Mouse (Mus musculus) mammary gland, adult 2 months (tissue): Measurements from ENCODE around the gene Myl3. TPM values are rescaled to one million over a fixed set of nuclear protein-coding genes. Genes with fewer than 3 reads are reported as not detected.

ENCODE experiments used
- polyA plus RNA-seq: library from polyadenylated mRNA; depleted of rRNA; stranded (reverse); fragments of >200 nt; gene quantifications from 2 replicates; pipeline ENCODE4 v1.2.3, GENCODE M21; 2012; ENCODE audit warnings: low replicate concordance; rRNA removed

The Myl3 gene
- polyA plus RNA-seq = 1.2 and 7.3 TPM in 2 replicates

DNA sequence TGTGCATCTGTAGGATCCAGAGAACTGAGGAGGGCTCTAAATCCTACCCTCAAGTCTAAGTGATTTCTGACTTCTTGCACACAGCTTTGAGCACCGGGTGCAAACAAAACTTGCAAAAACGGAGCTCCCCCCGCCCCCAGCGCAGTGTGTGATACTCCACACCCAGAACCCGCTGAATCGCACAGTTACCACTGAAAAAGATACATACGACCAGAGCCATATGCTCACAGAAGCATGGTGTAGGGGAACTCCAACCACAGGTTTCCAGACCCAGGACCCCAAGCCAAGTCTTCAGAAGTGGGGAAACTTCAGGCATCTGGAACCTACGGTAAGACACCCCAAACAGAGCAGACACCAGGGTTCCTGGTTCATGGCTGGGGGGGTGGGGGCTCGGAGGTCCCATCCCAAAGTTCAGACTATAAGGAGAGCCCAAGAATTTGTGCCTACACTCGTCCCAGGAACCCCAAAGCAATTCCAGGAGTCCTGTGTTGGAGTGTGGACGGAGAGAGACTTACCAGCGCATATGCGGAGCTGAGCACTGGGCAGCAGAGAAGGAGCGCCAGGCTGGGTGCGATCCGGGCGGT is at the start of gene Myl3:
Gene Myl3, plus strand, starts transcription at position 151 of the 584 bp plus-strand sequence.

GRCm38 (mm10) chr9:110746961-110747360 is 5.3 kb downstream of the Myl3 start, which contains the start of gene Pth1r:
Gene Pth1r (minus strand): TSS chr9:110747145.

GRCm38 (mm10) chr9:110797866-110798265 is 56.2 kb downstream of the Myl3 start, which contains the start of gene Prss42:
Gene Prss42 (plus strand): TSS chr9:110798166.

DNA sequence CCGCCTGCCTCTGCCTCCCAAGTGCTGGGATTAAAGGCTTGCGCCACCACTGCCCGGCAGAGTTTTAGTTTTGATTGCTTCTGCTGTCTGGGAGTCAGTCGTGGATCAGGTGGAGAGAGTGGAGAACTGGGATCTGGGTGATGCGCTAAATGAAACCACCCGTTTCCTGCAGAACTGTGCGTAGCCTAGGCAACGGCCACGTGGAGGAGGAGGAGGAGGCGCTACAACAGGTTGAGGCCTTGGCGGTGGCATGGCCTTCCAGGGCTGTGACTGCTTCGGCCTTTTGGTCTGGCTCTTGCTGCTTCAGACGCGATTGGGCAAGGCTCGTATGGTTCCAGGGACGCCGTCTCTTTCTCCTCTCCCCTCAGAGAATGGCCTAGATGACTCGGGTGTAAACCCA is 72.1 kb downstream of the Myl3 start, which contains the start of gene Prss44:
Gene Prss44, plus strand, starts transcription at position 206 of the 400 bp plus-strand sequence.

Other genes starting within 250 kb of the Myl3 start
- 39.5 and 44.6 TPM in 2 replicates for gene Setd2, start 209.3 kb upstream of the Myl3 start, polyA plus RNA-seq
- gene Nradd, start 117.4 kb upstream of the Myl3 start, polyA plus RNA-seq = 11.2 and 11.4 TPM in 2 replicates
- 43.4 and 66.9 TPM in 2 replicates for gene Nbeal2, start 87.7 kb upstream of the Myl3 start, polyA plus RNA-seq
- gene Ccdc12, start 85.4 kb upstream of the Myl3 start, polyA plus RNA-seq = 70.4 and 96.1 TPM in 2 replicates
- 93.3 and 128 TPM in 2 replicates for gene Pth1r, start 5.3 kb downstream of the Myl3 start, polyA plus RNA-seq
- gene Prss42, start 56.3 kb downstream of the Myl3 start, polyA plus RNA-seq = not detected in 2 replicates
- gene Prss44, start 72.1 kb downstream of the Myl3 start, polyA plus RNA-seq = not detected in 2 replicates
- 0.04 TPM in 1 of 2 replicates, not detected in the other for gene Prss43, start 84.8 kb downstream of the Myl3 start, polyA plus RNA-seq
- gene Prss45, start 92.7 kb downstream of the Myl3 start, polyA plus RNA-seq = not detected in 2 replicates
- not detected in 2 replicates for gene Prss46, start 102.6 kb downstream of the Myl3 start, polyA plus RNA-seq
- gene Prss50, start 116.1 kb downstream of the Myl3 start, polyA plus RNA-seq = 0.07 TPM in 1 of 2 replicates, not detected in the other
- gene Als2cl, start 138.0 kb downstream of the Myl3 start, polyA plus RNA-seq = 63.3 and 112 TPM in 2 replicates
- 5.6 and 7.9 TPM in 2 replicates for gene Tmie, start 138.3 kb downstream of the Myl3 start, polyA plus RNA-seq
- not detected in 2 replicates for gene Fam240a, start 175.0 kb downstream of the Myl3 start, polyA plus RNA-seq
- gene Tdgf1, start 204.3 kb downstream of the Myl3 start, polyA plus RNA-seq = 0.11 and 0.17 TPM in 2 replicates
- 4.2 TPM in 1 of 2 replicates, not detected in the other for gene Lrrc2, start 209.7 kb downstream of the Myl3 start, polyA plus RNA-seq
- gene Rtp3, start 248.7 kb downstream of the Myl3 start, polyA plus RNA-seq = 5.4 and 9.1 TPM in 2 replicates